Mouse (Mus musculus) neural tube, embryonic 10.5 days (tissue): Measurements from ENCODE around the gene Gm43302.
"Not testable (repeated sequence)": the region's sequence is repeated elsewhere in the genome, so short reads cannot be mapped to it uniquely, and the experiment has no call there.

Experiments
- DNase-seq: peaks from one replicate; pipeline ENCODE4 v3.0.0-alpha.2; 2017; ENCODE audit warnings: low spot score; ENCODE audit errors: extremely low spot score

The Gm43302 gene

DNA sequence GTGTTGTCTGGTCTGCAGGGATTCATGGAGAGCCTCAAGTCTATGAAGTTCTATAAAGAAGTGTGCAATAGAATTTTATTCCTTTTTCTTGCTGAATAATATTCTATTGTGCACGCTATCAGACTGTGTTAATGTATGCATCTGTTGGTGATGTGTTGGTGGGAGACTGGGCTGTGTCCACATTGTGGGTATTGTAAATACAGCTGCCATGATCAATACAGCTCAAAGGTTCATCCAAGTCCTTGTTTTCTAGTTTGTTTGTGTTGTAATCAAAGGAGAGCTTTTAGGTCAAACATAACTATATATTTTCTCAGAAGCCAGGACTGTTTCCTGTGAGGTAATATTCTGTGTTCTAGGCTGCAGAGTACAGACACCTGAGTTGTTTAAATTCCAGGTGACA is 94.3 kb downstream of the Gm43302 start:
- DNase-seq, result not testable (repeated sequence)

DNA sequence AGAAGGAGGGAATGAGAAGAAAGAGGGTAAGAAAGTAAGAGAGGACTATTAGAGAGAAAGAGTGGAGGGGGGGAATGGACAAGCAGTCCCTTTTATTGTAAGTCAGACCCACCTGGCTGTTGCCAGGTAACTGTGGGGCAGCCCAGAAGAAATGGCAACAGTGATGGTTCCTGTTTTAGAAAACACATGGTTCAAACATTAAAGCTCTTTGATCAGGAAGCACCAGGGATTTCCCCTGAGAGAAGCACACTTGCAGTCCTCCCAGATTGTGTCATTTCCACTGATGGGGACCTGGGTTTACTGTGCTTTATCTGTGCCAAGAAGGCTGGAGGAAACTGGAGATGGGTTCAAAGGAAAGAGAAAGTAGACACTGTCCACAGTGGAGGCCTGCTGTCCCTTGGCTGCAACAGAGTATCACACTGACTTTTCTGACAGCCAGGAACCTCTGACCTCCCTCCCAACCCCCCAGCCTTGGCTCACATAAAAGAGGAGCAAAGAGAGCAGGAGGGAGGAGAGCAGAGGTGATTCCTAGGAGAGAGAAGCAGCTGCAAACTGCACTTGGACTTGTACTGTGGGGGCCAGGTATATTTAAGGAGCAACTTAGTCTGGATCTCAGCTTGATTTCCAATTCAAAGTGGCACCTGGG is 95.5 kb downstream of the Gm43302 start:
- not testable (repeated sequence) for DNase-seq

DNA sequence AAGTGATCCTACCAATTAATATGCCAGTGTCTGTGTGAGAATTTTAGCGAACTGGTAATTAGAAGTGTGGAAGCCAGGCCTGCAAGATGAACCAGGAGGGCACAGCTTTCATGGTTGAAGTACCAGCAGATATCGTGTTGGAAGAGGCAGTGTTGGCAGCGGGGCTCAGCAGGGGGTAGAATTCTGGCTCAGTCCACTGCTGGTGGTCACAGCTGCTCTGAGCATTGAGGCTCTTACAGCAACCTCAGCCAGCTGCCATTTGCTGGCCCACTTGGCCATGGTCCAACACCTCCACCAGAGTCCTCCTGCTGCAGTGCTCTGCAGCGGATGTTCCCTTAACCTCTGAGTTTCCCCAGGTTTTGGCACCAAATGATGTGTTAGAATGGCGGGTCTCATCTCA is 97.2 kb downstream of the Gm43302 start:
- not testable (repeated sequence) for DNase-seq

DNA sequence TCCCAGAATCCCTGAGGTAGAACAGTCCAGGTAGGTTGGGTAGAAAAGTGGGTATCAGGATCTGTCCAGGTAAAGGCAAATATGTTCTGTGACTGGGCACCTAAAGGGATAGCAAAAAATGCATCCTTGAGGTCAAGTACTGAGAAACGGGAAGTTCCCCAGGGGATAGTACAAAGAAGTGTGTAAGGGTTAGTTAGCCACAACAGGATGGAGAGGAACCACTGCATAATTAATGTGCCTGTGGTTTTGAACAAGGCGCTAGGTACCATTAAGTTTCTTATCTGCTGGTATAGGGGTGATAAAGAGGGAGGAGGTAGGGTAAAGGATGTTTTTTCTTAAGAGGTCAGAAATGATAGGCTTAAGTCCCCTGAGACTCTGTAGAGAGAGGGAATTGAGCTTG is 101.0 kb downstream of the Gm43302 start:
- not testable (repeated sequence) for DNase-seq

DNA sequence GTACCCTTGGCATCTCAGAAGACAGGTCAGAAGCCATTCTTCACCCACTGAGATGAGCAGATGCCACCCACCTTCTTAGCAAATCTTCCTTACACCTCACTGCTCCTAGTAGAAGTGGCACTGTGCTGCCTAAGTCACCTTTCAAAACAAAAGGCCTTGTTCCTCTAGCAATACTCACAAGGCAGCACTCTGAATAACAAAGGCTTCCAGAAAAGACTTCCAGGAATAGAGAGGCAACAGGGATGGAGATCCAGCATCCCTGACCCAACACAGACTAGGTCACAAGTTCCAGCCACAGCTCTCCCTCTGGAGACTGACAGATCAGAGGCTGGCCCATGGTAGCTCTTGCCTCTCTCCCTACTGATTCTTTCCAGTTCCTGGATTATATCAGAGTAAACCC is 112.0 kb downstream of the Gm43302 start:
- DNase-seq, result no peak
